Mouse (Mus musculus): ENCODE measurements around the gene Rpl10a. TPM values are rescaled to one million over a fixed set of nuclear protein-coding genes. Genes with fewer than 3 reads are reported as not detected.

The Rpl10a gene
- polyA plus RNA-seq, 1 experiment from 2014 or later: 604 TPM

- no peaks in the 10 kb centered on the region for H3K27me3 ChIP-seq (replicated peaks; ENCODE audit: control insufficient read depth, insufficient read depth, low read length)
These were observed 27.9 kb upstream of the Rpl10a start for GRCm38 (mm10) chr17:28300323-28300722.

GRCm38 (mm10) chr17:28300850-28301249 lies 27.4 kb upstream of the Rpl10a start:
- no peak overlapping the region for H3K9ac ChIP-seq (ENCODE audit: low read depth, low read length)
- peaks cover 10% of the 10 kb centered on the region for H3K4me1 ChIP-seq (ENCODE audit: control insufficient read depth, insufficient read depth, low read length)
- WGBS: 60% methylated on average over 3 of the region's 3 CpGs
- H3K4me3 ChIP-seq (ENCODE audit: low read length): no peak overlapping the region
- H3K36me3 ChIP-seq (ENCODE audit: control insufficient read depth, insufficient read depth, low read length): 0 out of 2 replicates have a peak, but pooled peaks cover 4% of the 10 kb centered on the region
- no peaks in the 10 kb centered on the region for H3K27me3 ChIP-seq (replicated peaks; ENCODE audit: control insufficient read depth, insufficient read depth, low read length)
- no peak for ATAC-seq
- H3K27ac ChIP-seq (ENCODE audit: low read length): no peak overlapping the region
- no peak overlapping the region for H3K4me2 ChIP-seq (ENCODE audit: low read depth, low read length)
- H3K9me3 ChIP-seq (ENCODE audit: control insufficient read depth, low read length): no peaks in the 10 kb centered on the region

More at GRCm38 (mm10) chr17:28300323-28300722, 27.9 kb upstream of the Rpl10a start:
- Histone ChIP-seq H3K36me3 (ENCODE audit: control insufficient read depth, insufficient read depth, low read length) (0 out of 2 replicates have a peak, but pooled peaks cover 4% of the 10 kb centered on the region), H3K9ac (ENCODE audit: low read depth, low read length) (0 out of 2 replicates have a peak overlapping the region, but pooled peaks have one; percentile 8), H3K9me3 (ENCODE audit: control insufficient read depth, low read length) (no peaks in the 10 kb centered on the region), H3K4me3 (ENCODE audit: low read length) (no peak overlapping the region), H3K4me2 (ENCODE audit: low read depth, low read length) (no peak overlapping the region), H3K4me1 (ENCODE audit: control insufficient read depth, insufficient read depth, low read length) (peaks cover 10% of the 10 kb centered on the region), H3K27ac (ENCODE audit: low read length) (no peak overlapping the region)
- WGBS: 45% methylated on average over 9 of the region's 9 CpGs
- ATAC-seq: no peak

- Histone ChIP-seq H3K9ac (ENCODE audit: low read depth, low read length) (no peak overlapping the region), H3K36me3 (ENCODE audit: control insufficient read depth, insufficient read depth, low read length) (no peaks in the 10 kb centered on the region), H3K27me3 (replicated peaks; ENCODE audit: control insufficient read depth, insufficient read depth, low read length) (no peaks in the 10 kb centered on the region), H3K9me3 (ENCODE audit: control insufficient read depth, low read length) (no peaks in the 10 kb centered on the region), H3K4me3 (ENCODE audit: low read length) (no peak overlapping the region), H3K4me1 (ENCODE audit: control insufficient read depth, insufficient read depth, low read length) (peaks cover 8% of the 10 kb centered on the region), H3K4me2 (ENCODE audit: low read depth, low read length) (no peak overlapping the region), H3K27ac (ENCODE audit: low read length) (no peak overlapping the region)
- WGBS: 36% methylated on average over 10 of the region's 10 CpGs
- no peak for ATAC-seq
These were observed 23.1 kb upstream of the Rpl10a start for GRCm38 (mm10) chr17:28305172-28305571.

GRCm38 (mm10) chr17:28308297-28309195 lies 19.7 kb upstream of the Rpl10a start:
- H3K27me3 ChIP-seq (replicated peaks; ENCODE audit: control insufficient read depth, insufficient read depth, low read length): no peaks in the 10 kb centered on the region
- no peaks in the 10 kb centered on the region for H3K36me3 ChIP-seq (ENCODE audit: control insufficient read depth, insufficient read depth, low read length)
- no peaks in the 10 kb centered on the region for H3K9me3 ChIP-seq (ENCODE audit: control insufficient read depth, low read length)
- no peak overlapping the region for H3K27ac ChIP-seq (ENCODE audit: low read length)
- H3K4me3 ChIP-seq (ENCODE audit: low read length): 0 out of 2 replicates have a peak overlapping the region, but pooled peaks have one; percentile 11
- ATAC-seq: no peak
- WGBS: 14% methylated on average over 18 of the region's 18 CpGs
- H3K4me1 ChIP-seq (ENCODE audit: control insufficient read depth, insufficient read depth, low read length): peaks cover 9% of the 10 kb centered on the region
- H3K9ac ChIP-seq (ENCODE audit: low read depth, low read length): peak overlapping the region; percentile 55; the same call in 1 of the 2 replicates
- peak overlapping the region; percentile 47; the same call in 1 of the 2 replicates for H3K4me2 ChIP-seq (ENCODE audit: low read depth, low read length)

GRCm38 (mm10) chr17:28310831-28311230 lies 17.4 kb upstream of the Rpl10a start:
- Histone ChIP-seq H3K4me2 (ENCODE audit: low read depth, low read length) (no peak overlapping the region), H3K4me1 (ENCODE audit: control insufficient read depth, insufficient read depth, low read length) (peaks cover 24% of the 10 kb centered on the region), H3K4me3 (ENCODE audit: low read length) (no peak overlapping the region), H3K36me3 (ENCODE audit: control insufficient read depth, insufficient read depth, low read length) (no peaks in the 10 kb centered on the region), H3K9ac (ENCODE audit: low read depth, low read length) (no peak overlapping the region), H3K27ac (ENCODE audit: low read length) (no peak overlapping the region), H3K27me3 (replicated peaks; ENCODE audit: control insufficient read depth, insufficient read depth, low read length) (no peaks in the 10 kb centered on the region), H3K9me3 (ENCODE audit: control insufficient read depth, low read length) (no peaks in the 10 kb centered on the region)
- WGBS: 73% methylated on average over 3 of the region's 3 CpGs
- ATAC-seq: no peak

- no peak overlapping the region for H3K4me3 ChIP-seq (ENCODE audit: low read length)
- no peak overlapping the region for H3K9ac ChIP-seq (ENCODE audit: low read depth, low read length)
- no peak overlapping the region for H3K4me2 ChIP-seq (ENCODE audit: low read depth, low read length)
- H3K27ac ChIP-seq (ENCODE audit: low read length): no peak overlapping the region
- peaks cover 24% of the 10 kb centered on the region for H3K4me1 ChIP-seq (ENCODE audit: control insufficient read depth, insufficient read depth, low read length)
- H3K36me3 ChIP-seq (ENCODE audit: control insufficient read depth, insufficient read depth, low read length): no peaks in the 10 kb centered on the region
- 83% methylated on average over 5 of the region's 5 CpGs for WGBS
- H3K9me3 ChIP-seq (ENCODE audit: control insufficient read depth, low read length): no peaks in the 10 kb centered on the region
- H3K27me3 ChIP-seq (replicated peaks; ENCODE audit: control insufficient read depth, insufficient read depth, low read length): no peaks in the 10 kb centered on the region
- ATAC-seq: no peak
These were observed 16.7 kb upstream of the Rpl10a start for GRCm38 (mm10) chr17:28311366-28312132.

GRCm38 (mm10) chr17:28312232-28313211 lies 15.7 kb upstream of the Rpl10a start:
- H3K27ac ChIP-seq (ENCODE audit: low read length): peak overlapping the region; percentile 66
- peaks cover 24% of the 10 kb centered on the region for H3K4me1 ChIP-seq (ENCODE audit: control insufficient read depth, insufficient read depth, low read length)
- H3K9ac ChIP-seq (ENCODE audit: low read depth, low read length): peak overlapping the region; percentile 27; the same call in 1 of the 2 replicates
- H3K9me3 ChIP-seq (ENCODE audit: control insufficient read depth, low read length): no peaks in the 10 kb centered on the region
- peak; percentile 13 for ATAC-seq
- peak overlapping the region; percentile 91 for H3K4me3 ChIP-seq (ENCODE audit: low read length)
- no peaks in the 10 kb centered on the region for H3K36me3 ChIP-seq (ENCODE audit: control insufficient read depth, insufficient read depth, low read length)
- 23% methylated on average over 16 of the region's 17 CpGs for WGBS
- peak overlapping the region; percentile 49 for H3K4me2 ChIP-seq (ENCODE audit: low read depth, low read length)
- H3K27me3 ChIP-seq (replicated peaks; ENCODE audit: control insufficient read depth, insufficient read depth, low read length): no peaks in the 10 kb centered on the region

- H3K27ac ChIP-seq (ENCODE audit: low read length): peak within 1 kb of the TSS; percentile 96
- WGBS: under 1% methylated on average over 68 of the region's 69 CpGs
- H3K9me3 ChIP-seq (ENCODE audit: control insufficient read depth, low read length): no peaks in the 10 kb centered on the region
- H3K4me2 ChIP-seq (ENCODE audit: low read depth, low read length): peak within 1 kb of the TSS; percentile 91
- peak within 1 kb of the TSS; percentile 91 for H3K4me3 ChIP-seq (ENCODE audit: low read length)
- H3K27me3 ChIP-seq (replicated peaks; ENCODE audit: control insufficient read depth, insufficient read depth, low read length): no peaks in the 10 kb centered on the region
- H3K4me1 ChIP-seq (ENCODE audit: control insufficient read depth, insufficient read depth, low read length): peaks cover 23% of the 10 kb centered on the region
- ATAC-seq: peak; percentile 98
- peaks cover 4% of the 10 kb centered on the region; the same call in 1 of the 2 replicates for H3K36me3 ChIP-seq (ENCODE audit: control insufficient read depth, insufficient read depth, low read length)
- peak within 1 kb of the TSS; percentile 93 for H3K9ac ChIP-seq (ENCODE audit: low read depth, low read length)
These were observed 14.9 kb upstream of the Rpl10a start, which contains the start of gene Fance for GRCm38 (mm10) chr17:28313212-28313879. Fance (plus strand) TSS chr17:28313519.
